Mouse (Mus musculus): ENCODE data around the gene Prmt1.
A peak's percentile ranks its signal among the peaks of the same experiment; 100 is the strongest.

Prmt1 gene

GRCm38 (mm10) chr7:45012011-45012410, 25.6 kb upstream of the Prmt1 start:
- DNase-seq = no peak

GRCm38 (mm10) chr7:45008411-45008810, 22.0 kb upstream of the Prmt1 start:
- no peak for DNase-seq

- DNase-seq = no peak
Measured at GRCm38 (mm10) chr7:45007846-45008245, 21.5 kb upstream of the Prmt1 start.

- DNase-seq = no peak
Measured at GRCm38 (mm10) chr7:45007141-45007540, 20.8 kb upstream of the Prmt1 start.

- no peak for DNase-seq
Measured at GRCm38 (mm10) chr7:45006503-45006902, 20.1 kb upstream of the Prmt1 start.

- no peak for DNase-seq
Measured at GRCm38 (mm10) chr7:45005321-45005992, 19.1 kb upstream of the Prmt1 start.

- DNase-seq = peak in 1 of 2 experiments; percentile 27
Measured at GRCm38 (mm10) chr7:45004546-45004945, 18.2 kb upstream of the Prmt1 start.

- no peak for DNase-seq
Measured at GRCm38 (mm10) chr7:45002440-45002839, 16.1 kb upstream of the Prmt1 start.

- DNase-seq = peak in 1 of 2 experiments; percentile 34
Measured at GRCm38 (mm10) chr7:45000539-45001114, 14.3 kb upstream of the Prmt1 start.

GRCm38 (mm10) chr7:44999753-45000152, 13.4 kb upstream of the Prmt1 start:
- DNase-seq = peak; percentile 53 to 56

GRCm38 (mm10) chr7:44998501-44998955, 12.2 kb upstream of the Prmt1 start, which contains the start of gene Bcl2l12:
Bcl2l12 (minus strand) TSS chr7:44998712.
- peak; percentile 85 to 89 for DNase-seq

- no peak for DNase-seq
Measured at GRCm38 (mm10) chr7:44997940-44998428, 11.6 kb upstream of the Prmt1 start.

GRCm38 (mm10) chr7:44997231-44997939, 11.0 kb upstream of the Prmt1 start, which contains the start of gene Irf3:
Irf3 (plus strand) TSS chr7:44997648.
- DNase-seq = peak; percentile 98

GRCm38 (mm10) chr7:44996672-44997071, 10.3 kb upstream of the Prmt1 start:
- no peak for DNase-seq

- no peak for DNase-seq
Measured at GRCm38 (mm10) chr7:44986879-44987718, 731 bp upstream of the Prmt1 start.

GRCm38 (mm10) chr7:44985595-44986191, 675 bp downstream of the Prmt1 start:
- peak; percentile 65 to 76 for DNase-seq

- DNase-seq = no peak
Measured at GRCm38 (mm10) chr7:44984833-44985164, 1.6 kb downstream of the Prmt1 start.

GRCm38 (mm10) chr7:44983944-44984832, 2.2 kb downstream of the Prmt1 start:
- no peak for DNase-seq

- DNase-seq = peak; percentile 90 to 95
Measured at GRCm38 (mm10) chr7:44983085-44983484, 3.3 kb downstream of the Prmt1 start.

- DNase-seq = no peak
Measured at GRCm38 (mm10) chr7:44981539-44981938, 4.8 kb downstream of the Prmt1 start.

GRCm38 (mm10) chr7:44978300-44978699, 8.1 kb downstream of the Prmt1 start:
- no peak for DNase-seq

Data from kidney, postnatal 36 days (tissue).